In the genomic region with DNA sequence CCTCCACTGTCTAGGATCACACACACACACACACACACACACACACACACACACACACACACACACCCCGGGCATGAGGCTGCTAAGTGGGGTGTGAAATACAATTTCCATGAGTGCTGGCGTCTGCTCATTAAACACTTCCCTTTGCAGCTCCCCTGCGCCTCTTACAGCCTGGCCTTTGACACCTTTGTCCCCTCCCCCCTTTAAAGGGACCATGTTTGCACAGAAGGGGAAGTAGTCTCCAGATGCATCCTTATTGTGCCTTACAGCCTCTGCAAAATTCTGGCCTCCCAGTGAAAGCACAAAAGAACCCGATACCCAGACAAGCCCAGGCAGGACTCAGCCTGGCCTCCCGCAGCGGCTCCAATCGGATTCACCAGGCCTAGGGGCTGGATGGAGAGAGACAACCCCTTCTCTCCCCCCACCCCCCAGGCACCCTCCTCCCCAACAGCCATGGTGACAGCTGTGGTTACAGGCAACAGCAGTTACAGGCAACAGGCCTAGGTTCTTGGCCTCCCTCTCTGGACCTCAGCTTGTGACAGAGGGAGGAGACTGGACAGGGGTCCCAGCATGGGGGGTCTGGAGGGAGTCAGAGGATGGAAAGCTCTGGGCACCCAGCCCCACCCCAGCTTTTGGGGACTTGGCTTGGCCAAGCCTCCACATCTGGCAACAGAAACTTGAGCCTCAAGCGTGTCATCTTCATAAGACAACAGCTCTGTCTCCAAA, we compare ENCODE assay signal across 8 mouse cellular contexts. TPM values are rescaled to one million over a fixed set of nuclear protein-coding genes. Genes with fewer than 3 reads are reported as not detected.
A peak's percentile ranks its signal among the peaks of the same experiment; 100 is the strongest.
DNase-seq lines count a peak whose midpoint lies in the region; ATAC-seq lines count a peak whose summit lies in the region.

No protein-coding gene starts in this region.

- H3K9me3 ChIP-seq in limb, embryonic 10.5 days (replicated peaks), result no peaks in the 10 kb centered on the region
- no peaks in the 10 kb centered on the region for H3K9me3 ChIP-seq in neural tube, embryonic 12.5 days

- WGBS in limb, embryonic 10.5 days, result 3% methylated on average over 8 of the region's 8 CpGs
- WGBS in neural tube, embryonic 12.5 days, result 9% methylated on average over 8 of the region's 8 CpGs

- H3K36me3 ChIP-seq in limb, embryonic 10.5 days, result no peaks in the 10 kb centered on the region
- no peaks in the 10 kb centered on the region for H3K36me3 ChIP-seq in neural tube, embryonic 12.5 days

- H3K9ac ChIP-seq in neural tube, embryonic 12.5 days, result peak overlapping the region; percentile 21; the same call in 1 of the 2 replicates

- peak overlapping the region; percentile 28 for H3K4me3 ChIP-seq in limb, embryonic 10.5 days
- no peak overlapping the region for H3K4me3 ChIP-seq in neural tube, embryonic 12.5 days

- peak overlapping the region; percentile 83 for H3K27ac ChIP-seq in limb, embryonic 10.5 days
- H3K27ac ChIP-seq in neural tube, embryonic 12.5 days, result peak overlapping the region; percentile 76

- DNase-seq in 3T3-L1 (ENCODE audit: low read depth, low spot score) (peak; percentile 32), MEL-GATA-1-ER (ENCODE audit: extremely low read depth, low read depth) (peak; percentile 63)
- peak; percentile 85 for DNase-seq in forelimb bud, embryonic 11.5 days (ENCODE audit: low read depth, low spot score)
- peak; percentile 71 for DNase-seq in limb, embryonic 10.5 days (ENCODE audit: low spot score)
- no peak for DNase-seq in ovary, postnatal 10 days (ENCODE audit: low spot score)
- no peak for DNase-seq in gastrocnemius, postnatal 25 days
- no peak for DNase-seq in right cerebral cortex, postnatal 25 days

- peak; percentile 71 for ATAC-seq in neural tube, embryonic 12.5 days (ENCODE audit: low FRiP score, low read depth)

- peaks cover 60% of the 10 kb centered on the region for H3K27me3 ChIP-seq in limb, embryonic 10.5 days (ENCODE audit: low read depth, poor library complexity, severe bottlenecking)
- H3K27me3 ChIP-seq in neural tube, embryonic 12.5 days (replicated peaks), result 0 out of 2 replicates have a peak, but pooled peaks cover 10% of the 10 kb centered on the region

- H3K4me2 ChIP-seq in neural tube, embryonic 12.5 days (replicated peaks), result peak overlapping the region; percentile 27

- peaks cover 77% of the 10 kb centered on the region for H3K4me1 ChIP-seq in limb, embryonic 10.5 days
- peaks cover 58% of the 10 kb centered on the region for H3K4me1 ChIP-seq in neural tube, embryonic 12.5 days

RNA-seq across cellular contexts. Expression of a gene that starts 11.8 kb away (rescaled TPM):
- polyA plus RNA-seq in limb, embryonic 10.5 days (2016; fragmentation: Nextera tagmentation; extraction: Ambion mirVana), result 21.0 and 24.2 TPM in 2 replicates
- 73.6 and 74.1 TPM in 2 replicates for polyA plus RNA-seq in neural tube, embryonic 12.5 days (2016; fragmentation: Nextera tagmentation; extraction: Ambion mirVana)
- 10 to 100 TPM; 12.7 to 15.7 TPM for total RNA-seq in gastrocnemius, postnatal 25 days (2021)

RNA-seq across cellular contexts. Expression of a gene that starts 58.8 kb away (rescaled TPM):
- polyA plus RNA-seq in limb, embryonic 10.5 days (2016; fragmentation: Nextera tagmentation; extraction: Ambion mirVana), result 0.93 and 1.7 TPM in 2 replicates
- 1.8 and 1.9 TPM in 2 replicates for polyA plus RNA-seq in neural tube, embryonic 12.5 days (2016; fragmentation: Nextera tagmentation; extraction: Ambion mirVana)
- under 1 TPM; 0.43 to 0.64 TPM for total RNA-seq in gastrocnemius, postnatal 25 days (2021)

RNA-seq across cellular contexts. Expression of a gene that starts 59.0 kb away (rescaled TPM):
- 1.1 and 1.9 TPM in 2 replicates for polyA plus RNA-seq in limb, embryonic 10.5 days (2016; fragmentation: Nextera tagmentation; extraction: Ambion mirVana)
- 17.4 and 18.3 TPM in 2 replicates for polyA plus RNA-seq in neural tube, embryonic 12.5 days (2016; fragmentation: Nextera tagmentation; extraction: Ambion mirVana)
- 10 to 100 TPM; 17.1 to 17.4 TPM for total RNA-seq in gastrocnemius, postnatal 25 days (2021)

Comparison
In these comparisons a context has a peak if more than half of its experiments do, and no peak if none do; other contexts are left out.
1. DNase-seq: peak in 3T3-L1 (single experiment), MEL-GATA-1-ER (single experiment), forelimb bud, embryonic 11.5 days (single experiment) and limb, embryonic 10.5 days (single experiment); none in ovary, postnatal 10 days (single experiment), gastrocnemius, postnatal 25 days (single experiment) and right cerebral cortex, postnatal 25 days (single experiment).